ENCODE assay signal across 8 mouse cellular contexts in genomic region chr7:130693800-130694193, GRCm38 (mm10).
DNase-seq lines count a peak whose midpoint lies in the region; ATAC-seq and TF ChIP-seq lines count a peak whose summit lies in the region.

No protein-coding gene starts in this region.

- peak overlapping the region; percentile 92 for H3K9ac ChIP-seq in heart, embryonic 14.5 days (ENCODE audit: low read length)
- peak overlapping the region; percentile 99 for H3K9ac ChIP-seq in midbrain, embryonic 13.5 days (replicated peaks)

- peak overlapping the region; percentile 83 to 96 for H3K27ac ChIP-seq in heart, embryonic 14.5 days (replicated peaks in 1 of 2; ENCODE audit: control insufficient read depth in 1 of 2, insufficient read depth in 1 of 2, low read depth in 2 of 2, low read length in 2 of 2)
- peak overlapping the region; percentile 49 for H3K27ac ChIP-seq in cerebellum, adult 2 months (ENCODE audit: insufficient read depth, low read length)
- H3K27ac ChIP-seq in midbrain, embryonic 13.5 days: peak overlapping the region; percentile 100

- peak; percentile 51; the same call in 1 of the 2 replicates for TF ChIP-seq CTCF in cerebellum, adult 2 months (IDR thresholded peaks at IDR 0.05; ENCODE audit: borderline replicate concordance, insufficient read depth, low read depth, low read length)

- H3K4me3 ChIP-seq in heart, embryonic 14.5 days (ENCODE audit: control insufficient read depth in 1 of 2, insufficient read depth in 1 of 2, low read depth in 1 of 2, low read length in 2 of 2): peak overlapping the region; percentile 56
- H3K4me3 ChIP-seq in cerebellum, adult 2 months (replicated peaks; ENCODE audit: insufficient read depth, low read depth, low read length): peak overlapping the region; percentile 50
- H3K4me3 ChIP-seq in midbrain, embryonic 13.5 days (replicated peaks): peak overlapping the region; percentile 92

- no peak for DNase-seq in heart, adult 11 months
- peak; percentile 70 to 75 for DNase-seq in cerebellum, adult 2 months
- peak; percentile 30 for DNase-seq in forelimb bud, embryonic 11.5 days (ENCODE audit: low read depth, low spot score)
- DNase-seq in testis, postnatal 10 days (ENCODE audit: low spot score): no peak
- DNase-seq in lung, postnatal 36 days: no peak
- no peak for DNase-seq in layer of hippocampus, postnatal 25 days (ENCODE audit: extremely low spot score in 1 of 2, low spot score in 1 of 2)

- H3K4me2 ChIP-seq in heart, embryonic 14.5 days (ENCODE audit: low read length): peak overlapping the region; percentile 91
- peak overlapping the region; percentile 88 for H3K4me2 ChIP-seq in midbrain, embryonic 13.5 days (replicated peaks)

- H3K4me1 ChIP-seq in heart, embryonic 14.5 days (ENCODE audit: control insufficient read depth in 2 of 2, insufficient read depth in 2 of 2, low read length in 2 of 2): peaks cover 42 to 85% of the 10 kb centered on the region in 2 experiments
- H3K4me1 ChIP-seq in cerebellum, adult 2 months (ENCODE audit: control insufficient read depth, insufficient read depth, low read length): peaks cover 26% of the 10 kb centered on the region
- peaks cover 65% of the 10 kb centered on the region for H3K4me1 ChIP-seq in midbrain, embryonic 13.5 days (replicated peaks)

- no peaks in the 10 kb centered on the region for H3K27me3 ChIP-seq in heart, embryonic 14.5 days (ENCODE audit: control insufficient read depth, insufficient read depth, low read length)
- H3K27me3 ChIP-seq in cerebellum, adult 2 months (ENCODE audit: control insufficient read depth, insufficient read depth, low read length): no peaks in the 10 kb centered on the region
- H3K27me3 ChIP-seq in midbrain, embryonic 13.5 days: no peaks in the 10 kb centered on the region

- no peak for TF ChIP-seq POLR2A in cerebellum, adult 2 months (IDR thresholded peaks at IDR 0.05; ENCODE audit: borderline replicate concordance, insufficient read depth, low read length)

- peaks cover 5% of the 10 kb centered on the region; the same call in 1 of the 2 replicates for H3K36me3 ChIP-seq in heart, embryonic 14.5 days (ENCODE audit: control insufficient read depth, insufficient read depth, low read length)
- H3K36me3 ChIP-seq in midbrain, embryonic 13.5 days: no peaks in the 10 kb centered on the region

- H3K9me3 ChIP-seq in heart, embryonic 14.5 days (ENCODE audit: control insufficient read depth, low read length): no peaks in the 10 kb centered on the region
- H3K9me3 ChIP-seq in midbrain, embryonic 13.5 days: no peaks in the 10 kb centered on the region

- 23% methylated on average over 11 of the region's 11 CpGs for WGBS in heart, embryonic 14.5 days
- 6% methylated on average over 11 of the region's 11 CpGs for WGBS in cerebellum, adult 2 months
- WGBS in midbrain, embryonic 13.5 days: 9% methylated on average over 11 of the region's 11 CpGs

- no peak for ATAC-seq in heart, embryonic 14.5 days (ENCODE audit: insufficient number of reproducible peaks, insufficient read depth, low FRiP score, low read depth)
- no peak for ATAC-seq in midbrain, embryonic 13.5 days

Comparison
In these comparisons a context has a peak if more than half of its experiments do, and no peak if none do; other contexts are left out.
1. H3K27ac ChIP-seq: peak in every context shown above with its lines; median percentile 100 in midbrain, embryonic 13.5 days; 90 in heart, embryonic 14.5 days; 49 in cerebellum, adult 2 months.
2. DNase-seq: peak in cerebellum, adult 2 months (2 of 2) and forelimb bud, embryonic 11.5 days (single experiment); none in heart, adult 11 months (single experiment), testis, postnatal 10 days (single experiment), lung, postnatal 36 days (single experiment) and layer of hippocampus, postnatal 25 days (0 of 2).
3. Peak in every context shown above with its lines, with median percentiles within 50 percentile points of each other: H3K4me3 ChIP-seq.